Mouse (Mus musculus): ENCODE results near the gene Gm10340. TPM values are rescaled to one million over a fixed set of nuclear protein-coding genes. Genes with fewer than 3 reads are reported as not detected.

The Gm10340 gene
- not detected for polyA plus RNA-seq (2017; shearing (Covaris generic))

DNA sequence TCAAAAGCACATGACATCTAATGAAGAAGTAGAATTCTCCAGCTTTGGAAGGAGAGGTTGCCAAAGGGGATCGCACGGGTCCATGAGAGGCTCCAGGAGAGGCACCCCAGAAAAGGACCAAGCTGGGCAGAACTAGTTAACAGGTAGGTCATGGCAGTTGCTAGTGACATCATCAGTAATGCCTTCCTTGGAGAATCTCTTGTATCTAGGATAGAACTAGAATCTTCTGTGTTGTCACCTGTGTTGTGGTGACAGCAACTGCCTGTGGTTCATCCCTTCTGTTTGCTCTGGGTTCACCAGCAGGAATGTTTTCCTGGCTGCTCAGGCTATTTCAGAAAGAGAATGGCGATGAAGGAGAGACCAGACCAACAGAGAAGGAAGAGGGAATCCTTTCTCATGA lies at the start of gene Gm10340:
TSS of gene Gm10340 (plus strand) at position 301 of the 400 bp plus-strand sequence.

DNA sequence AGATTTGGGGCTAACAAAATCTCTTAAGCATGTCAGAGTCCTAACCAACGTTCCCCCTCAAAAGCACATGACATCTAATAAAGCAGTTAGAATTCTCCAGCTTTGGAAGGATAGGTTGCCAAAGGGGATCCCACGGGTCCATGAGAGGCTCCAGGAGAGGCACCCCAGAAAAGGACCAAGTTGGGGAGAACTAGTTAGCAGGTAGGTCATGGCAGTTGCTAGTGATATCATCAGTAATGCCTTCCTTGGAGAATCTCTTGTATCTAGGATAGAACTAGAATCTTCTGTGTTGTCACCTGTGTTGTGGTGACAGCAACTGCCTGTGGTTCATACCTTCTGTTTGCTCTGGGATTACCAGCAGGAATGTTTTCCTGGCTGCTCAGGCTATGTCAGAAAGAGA lies 54.2 kb downstream of the Gm10340 start, which contains the start of gene Gm5795:
TSS of gene Gm5795 (plus strand) at position 301 of the 400 bp plus-strand sequence.

Other genes starting within 250 kb of the Gm10340 start
- not detected for gene Gm2888, start 104.0 kb upstream of the Gm10340 start, polyA plus RNA-seq (2017; shearing (Covaris generic))
- gene Gm2897, start 84.7 kb upstream of the Gm10340 start, polyA plus RNA-seq (2017; shearing (Covaris generic)) = 2.3 TPM
- not detected for gene Gm5795, start 54.3 kb downstream of the Gm10340 start, polyA plus RNA-seq (2017; shearing (Covaris generic))
- 26.0 TPM for gene D830030K20Rik, start 74.5 kb downstream of the Gm10340 start, polyA plus RNA-seq (2017; shearing (Covaris generic))
- 5.0 TPM for gene Gm2956, start 198.6 kb downstream of the Gm10340 start, polyA plus RNA-seq (2017; shearing (Covaris generic))